Mouse (Mus musculus): ENCODE measurements around the gene Mdp1. TPM values are rescaled to one million over a fixed set of nuclear protein-coding genes. Genes with fewer than 3 reads are reported as not detected.

Mdp1 gene
- polyA plus RNA-seq, 1 experiment from 2014 or later = 84.6 TPM

DNA sequence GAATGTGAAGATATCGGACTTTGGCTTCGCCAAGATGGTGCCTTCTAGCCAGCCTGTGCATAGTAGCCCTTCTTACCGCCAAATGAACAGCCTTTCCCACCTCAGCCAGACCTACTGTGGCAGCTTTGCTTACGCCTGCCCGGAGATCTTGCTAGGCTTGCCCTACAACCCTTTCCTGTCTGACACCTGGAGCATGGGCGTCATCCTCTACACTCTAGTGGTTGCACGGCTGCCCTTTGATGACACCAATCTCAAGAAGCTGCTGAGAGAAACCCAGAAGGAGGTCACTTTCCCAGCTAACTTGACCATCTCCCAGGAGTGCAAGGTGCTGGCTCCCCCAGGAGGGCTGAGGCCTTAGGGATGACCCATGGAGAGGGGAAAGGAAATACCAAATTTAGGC lies 8.8 kb downstream of the Mdp1 start:
- no peak overlapping the region for H3K27ac ChIP-seq (ENCODE audit: low read length)
- no peaks in the 10 kb centered on the region for H3K36me3 ChIP-seq (ENCODE audit: control insufficient read depth, insufficient read depth, low read length)
- ATAC-seq = no peak
- no peak overlapping the region for H3K4me3 ChIP-seq (ENCODE audit: low read depth, low read length)
- H3K4me1 ChIP-seq (ENCODE audit: control insufficient read depth, insufficient read depth, low read length) = no peaks in the 10 kb centered on the region
- no peaks in the 10 kb centered on the region for H3K9me3 ChIP-seq (replicated peaks; ENCODE audit: control insufficient read depth, low read length, poor library complexity, severe bottlenecking)
- 89% methylated on average over 7 of the region's 7 CpGs for WGBS
- H3K4me2 ChIP-seq (ENCODE audit: low read length) = no peak overlapping the region
- no peaks in the 10 kb centered on the region for H3K27me3 ChIP-seq (ENCODE audit: control insufficient read depth, insufficient read depth, low read depth, low read length)
- no peak overlapping the region for H3K9ac ChIP-seq (ENCODE audit: low read depth, low read length)

DNA sequence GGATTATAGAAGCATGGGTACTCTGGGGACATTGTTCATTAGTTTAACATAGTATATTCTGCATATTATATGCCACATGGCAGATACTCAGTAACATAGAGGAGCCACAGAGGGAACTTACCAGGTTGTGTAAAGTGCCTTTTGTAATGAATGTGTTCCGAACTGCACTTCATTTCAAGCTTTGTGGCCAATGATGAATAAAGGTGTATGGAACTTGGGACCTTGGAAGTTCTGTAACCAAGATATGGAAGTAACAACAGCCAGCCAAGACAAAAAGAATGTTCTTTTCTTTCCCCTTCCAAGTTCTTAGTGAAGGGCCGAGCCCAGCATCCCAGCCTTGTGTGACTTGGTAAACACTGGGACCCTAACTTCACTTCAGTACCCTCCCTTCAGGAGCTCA lies 10.4 kb downstream of the Mdp1 start, which contains the start of gene Tssk4:
Gene Tssk4, plus strand, starts transcription at position 301 of the 400 bp plus-strand sequence.
- Histone ChIP-seq H3K9me3 (replicated peaks; ENCODE audit: control insufficient read depth, low read length, poor library complexity, severe bottlenecking) (no peaks in the 10 kb centered on the region), H3K4me1 (ENCODE audit: control insufficient read depth, insufficient read depth, low read length) (peaks cover 1% of the 10 kb centered on the region; the same call in 1 of the 2 replicates), H3K4me3 (ENCODE audit: low read depth, low read length) (no peak within 1 kb of the TSS), H3K27me3 (ENCODE audit: control insufficient read depth, insufficient read depth, low read depth, low read length) (no peaks in the 10 kb centered on the region), H3K36me3 (ENCODE audit: control insufficient read depth, insufficient read depth, low read length) (no peaks in the 10 kb centered on the region), H3K27ac (ENCODE audit: low read length) (no peak within 1 kb of the TSS), H3K9ac (ENCODE audit: low read depth, low read length) (no peak within 1 kb of the TSS), H3K4me2 (ENCODE audit: low read length) (no peak within 1 kb of the TSS)
- WGBS = 96% methylated on average over 2 of the region's 2 CpGs
- no peak for ATAC-seq

GRCm38 (mm10) chr14:55644261-55644888 lies 15.9 kb downstream of the Mdp1 start:
- 33% methylated on average over 17 of the region's 17 CpGs for WGBS
- Histone ChIP-seq H3K4me3 (ENCODE audit: low read depth, low read length) (peak overlapping the region; percentile 68), H3K4me1 (ENCODE audit: control insufficient read depth, insufficient read depth, low read length) (peaks cover 16% of the 10 kb centered on the region), H3K4me2 (ENCODE audit: low read length) (peak overlapping the region; percentile 92), H3K27me3 (ENCODE audit: control insufficient read depth, insufficient read depth, low read depth, low read length) (no peaks in the 10 kb centered on the region), H3K36me3 (ENCODE audit: control insufficient read depth, insufficient read depth, low read length) (peaks cover 8% of the 10 kb centered on the region), H3K9me3 (replicated peaks; ENCODE audit: control insufficient read depth, low read length, poor library complexity, severe bottlenecking) (no peaks in the 10 kb centered on the region), H3K9ac (ENCODE audit: low read depth, low read length) (peak overlapping the region; percentile 92), H3K27ac (ENCODE audit: low read length) (no peak overlapping the region)
- ATAC-seq = no peak

DNA sequence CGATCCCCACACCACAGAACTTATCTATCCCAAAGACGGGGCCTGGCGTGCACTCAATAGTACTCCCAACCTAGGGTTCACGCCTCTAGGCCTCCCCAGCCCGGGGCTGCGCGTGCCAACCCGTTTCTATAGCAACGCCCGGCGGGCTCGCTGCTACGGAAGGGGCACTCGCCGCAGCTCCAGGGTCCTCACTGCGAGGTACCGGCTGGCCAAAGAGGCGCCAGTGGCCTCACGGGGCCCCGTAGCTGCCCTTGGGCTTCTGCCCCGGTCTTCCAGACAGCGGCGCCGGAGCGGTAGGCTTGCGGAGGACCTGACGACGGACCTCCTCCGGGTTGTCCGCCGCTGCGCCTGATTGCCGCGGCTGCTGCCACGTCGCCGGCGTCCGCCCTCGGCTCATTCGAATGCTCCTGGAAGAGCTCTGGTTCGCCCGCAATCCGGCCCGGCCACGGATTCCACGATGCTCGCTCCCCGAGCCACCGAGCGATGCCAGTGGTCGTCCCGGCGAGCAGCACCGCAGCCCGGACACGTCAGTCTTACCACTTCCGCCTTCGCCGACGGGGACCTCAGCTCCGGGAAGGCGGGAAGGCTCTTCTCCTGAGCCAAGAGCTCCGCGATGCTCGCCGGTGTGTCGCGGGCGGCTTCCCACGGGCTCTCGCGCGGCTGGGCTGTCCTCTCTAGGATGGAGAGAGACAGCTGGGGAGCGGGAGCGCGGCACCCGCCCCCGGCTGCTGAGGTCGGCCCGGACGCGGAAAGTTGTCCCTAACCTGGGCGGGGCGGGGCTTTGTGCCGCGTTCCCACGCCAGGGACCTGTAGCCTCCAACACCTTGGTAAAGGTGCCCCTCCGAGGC lies 17.0 kb downstream of the Mdp1 start, which contains the start of gene Tm9sf1:
Gene Tm9sf1, minus strand, starts transcription at position 747 of the 848 bp plus-strand sequence.
- Histone ChIP-seq H3K9ac (ENCODE audit: low read depth, low read length) (peak within 1 kb of the TSS; percentile 92), H3K27me3 (ENCODE audit: control insufficient read depth, insufficient read depth, low read depth, low read length) (no peaks in the 10 kb centered on the region), H3K36me3 (ENCODE audit: control insufficient read depth, insufficient read depth, low read length) (peaks cover 8% of the 10 kb centered on the region), H3K4me3 (ENCODE audit: low read depth, low read length) (peak within 1 kb of the TSS; percentile 68), H3K4me2 (ENCODE audit: low read length) (peak within 1 kb of the TSS; percentile 92), H3K4me1 (ENCODE audit: control insufficient read depth, insufficient read depth, low read length) (peaks cover 16% of the 10 kb centered on the region), H3K9me3 (replicated peaks; ENCODE audit: control insufficient read depth, low read length, poor library complexity, severe bottlenecking) (no peaks in the 10 kb centered on the region), H3K27ac (ENCODE audit: low read length) (peak within 1 kb of the TSS; percentile 96)
- ATAC-seq = peak; percentile 91
- WGBS = under 1% methylated on average over 76 of the region's 89 CpGs

GRCm38 (mm10) chr14:55642679-55643059 lies 17.6 kb downstream of the Mdp1 start:
- ATAC-seq = peak; percentile 58
- Histone ChIP-seq H3K9ac (ENCODE audit: low read depth, low read length) (peak overlapping the region; percentile 92), H3K9me3 (replicated peaks; ENCODE audit: control insufficient read depth, low read length, poor library complexity, severe bottlenecking) (no peaks in the 10 kb centered on the region), H3K4me2 (ENCODE audit: low read length) (peak overlapping the region; percentile 92), H3K4me3 (ENCODE audit: low read depth, low read length) (peak overlapping the region; percentile 68), H3K36me3 (ENCODE audit: control insufficient read depth, insufficient read depth, low read length) (peaks cover 8% of the 10 kb centered on the region), H3K27me3 (ENCODE audit: control insufficient read depth, insufficient read depth, low read depth, low read length) (no peaks in the 10 kb centered on the region), H3K27ac (ENCODE audit: low read length) (peak overlapping the region; percentile 96), H3K4me1 (ENCODE audit: control insufficient read depth, insufficient read depth, low read length) (peaks cover 16% of the 10 kb centered on the region)
- WGBS = 24% methylated on average over 8 of the region's 8 CpGs

- WGBS = 98% methylated on average over 13 of the region's 13 CpGs
- Histone ChIP-seq H3K4me2 (ENCODE audit: low read length) (no peak overlapping the region), H3K4me3 (ENCODE audit: low read depth, low read length) (no peak overlapping the region), H3K9ac (ENCODE audit: low read depth, low read length) (no peak overlapping the region), H3K36me3 (ENCODE audit: control insufficient read depth, insufficient read depth, low read length) (peaks cover 8% of the 10 kb centered on the region), H3K9me3 (replicated peaks; ENCODE audit: control insufficient read depth, low read length, poor library complexity, severe bottlenecking) (no peaks in the 10 kb centered on the region), H3K27me3 (ENCODE audit: control insufficient read depth, insufficient read depth, low read depth, low read length) (no peaks in the 10 kb centered on the region), H3K4me1 (ENCODE audit: control insufficient read depth, insufficient read depth, low read length) (peaks cover 16% of the 10 kb centered on the region), H3K27ac (ENCODE audit: low read length) (no peak overlapping the region)
- ATAC-seq = no peak
Observed at GRCm38 (mm10) chr14:55641291-55641690, 19.0 kb downstream of the Mdp1 start.

DNA sequence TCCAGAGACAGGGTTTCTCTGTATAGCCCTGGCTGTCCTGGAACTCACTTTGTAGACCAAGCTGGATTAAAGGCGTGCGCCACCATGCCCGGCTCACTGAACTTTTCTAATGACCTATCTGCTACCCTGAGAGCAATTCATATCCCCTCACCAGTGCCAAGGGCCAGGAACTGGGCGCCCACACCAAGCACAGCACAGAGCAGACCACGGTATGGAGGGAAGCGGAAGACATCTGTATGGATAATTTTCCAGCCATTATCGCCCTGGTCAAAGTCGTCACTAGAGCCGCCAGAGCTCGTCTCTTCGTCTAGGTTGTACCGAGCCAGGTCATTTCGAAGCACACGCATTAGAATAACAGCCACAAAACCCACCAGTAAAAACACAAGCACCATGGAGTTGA lies 19.5 kb downstream of the Mdp1 start:
- 98% methylated on average over 14 of the region's 14 CpGs for WGBS
- Histone ChIP-seq H3K4me3 (ENCODE audit: low read depth, low read length) (no peak overlapping the region), H3K4me2 (ENCODE audit: low read length) (no peak overlapping the region), H3K9ac (ENCODE audit: low read depth, low read length) (no peak overlapping the region), H3K4me1 (ENCODE audit: control insufficient read depth, insufficient read depth, low read length) (peaks cover 20% of the 10 kb centered on the region), H3K27ac (ENCODE audit: low read length) (no peak overlapping the region), H3K36me3 (ENCODE audit: control insufficient read depth, insufficient read depth, low read length) (peaks cover 8% of the 10 kb centered on the region), H3K9me3 (replicated peaks; ENCODE audit: control insufficient read depth, low read length, poor library complexity, severe bottlenecking) (no peaks in the 10 kb centered on the region), H3K27me3 (ENCODE audit: control insufficient read depth, insufficient read depth, low read depth, low read length) (no peaks in the 10 kb centered on the region)
- ATAC-seq = no peak

DNA sequence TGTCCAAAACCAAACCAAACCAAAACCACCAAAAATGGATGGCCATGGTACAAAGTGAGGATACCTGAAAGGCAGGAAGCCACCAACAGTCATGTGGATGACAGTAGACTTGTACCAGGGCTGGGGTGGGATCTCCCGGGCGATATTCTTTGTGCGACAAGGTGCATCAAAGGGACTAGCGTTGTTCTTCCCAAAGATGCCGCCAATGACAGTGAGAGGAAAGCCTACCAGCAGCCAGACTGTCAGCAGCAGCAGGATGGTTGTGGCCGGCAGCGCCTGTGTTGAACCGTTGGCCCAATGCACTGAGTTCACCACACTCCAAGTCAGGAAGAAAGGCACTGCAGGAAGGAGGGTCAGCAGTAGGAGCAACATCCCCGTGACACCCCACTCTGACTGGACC lies 22.5 kb downstream of the Mdp1 start, which contains the start of gene Gm49378:
Gene Gm49378, minus strand, starts transcription at position 101 of the 400 bp plus-strand sequence.
- Histone ChIP-seq H3K27ac (ENCODE audit: low read length) (no peak within 1 kb of the TSS), H3K4me1 (ENCODE audit: control insufficient read depth, insufficient read depth, low read length) (peaks cover 19% of the 10 kb centered on the region), H3K9me3 (replicated peaks; ENCODE audit: control insufficient read depth, low read length, poor library complexity, severe bottlenecking) (no peaks in the 10 kb centered on the region), H3K27me3 (ENCODE audit: control insufficient read depth, insufficient read depth, low read depth, low read length) (no peaks in the 10 kb centered on the region), H3K36me3 (ENCODE audit: control insufficient read depth, insufficient read depth, low read length) (peaks cover 17% of the 10 kb centered on the region), H3K9ac (ENCODE audit: low read depth, low read length) (no peak within 1 kb of the TSS), H3K4me2 (ENCODE audit: low read length) (no peak within 1 kb of the TSS), H3K4me3 (ENCODE audit: low read depth, low read length) (no peak within 1 kb of the TSS)
- 96% methylated on average over 9 of the region's 9 CpGs for WGBS
- no peak for ATAC-seq

DNA sequence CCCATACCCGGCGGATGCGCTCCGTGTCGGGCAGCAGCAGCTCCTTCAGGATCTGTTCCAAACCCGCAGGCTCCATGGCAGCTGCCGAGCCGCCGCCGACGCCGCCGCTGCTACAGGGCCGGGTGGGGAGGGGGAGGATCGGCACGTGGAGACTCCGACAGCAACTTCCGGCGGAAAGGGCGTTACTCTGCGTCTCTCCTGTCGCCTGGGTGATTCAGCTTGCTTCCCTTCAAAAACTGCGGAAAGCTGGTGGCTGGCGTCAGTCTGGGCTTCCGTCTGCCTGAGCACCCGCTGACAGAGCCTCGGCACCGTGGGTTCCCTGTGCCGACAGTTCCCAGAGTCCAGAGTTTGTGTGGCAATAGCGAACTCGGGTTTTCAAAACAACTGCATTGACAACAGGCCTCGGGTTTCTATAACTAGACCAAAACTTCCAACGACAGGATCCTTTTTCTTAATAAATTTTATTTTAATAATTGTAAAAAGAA lies 24.7 kb downstream of the Mdp1 start, which contains the start of gene Ipo4:
Gene Ipo4, minus strand, starts transcription at position 435 of the 485 bp plus-strand sequence.
- H3K27me3 ChIP-seq (ENCODE audit: control insufficient read depth, insufficient read depth, low read depth, low read length) = no peaks in the 10 kb centered on the region
- H3K4me2 ChIP-seq (ENCODE audit: low read length) = peak within 1 kb of the TSS; percentile 97
- peak within 1 kb of the TSS; percentile 81 for H3K27ac ChIP-seq (ENCODE audit: low read length)
- peak within 1 kb of the TSS; percentile 91 for H3K9ac ChIP-seq (ENCODE audit: low read depth, low read length)
- 2% methylated on average over 31 of the region's 33 CpGs for WGBS
- no peaks in the 10 kb centered on the region for H3K9me3 ChIP-seq (replicated peaks; ENCODE audit: control insufficient read depth, low read length, poor library complexity, severe bottlenecking)
- H3K4me3 ChIP-seq (ENCODE audit: low read depth, low read length) = peak within 1 kb of the TSS; percentile 78
- peaks cover 13% of the 10 kb centered on the region for H3K4me1 ChIP-seq (ENCODE audit: control insufficient read depth, insufficient read depth, low read length)
- ATAC-seq = peak; percentile 94
- H3K36me3 ChIP-seq (ENCODE audit: control insufficient read depth, insufficient read depth, low read length) = peaks cover 25% of the 10 kb centered on the region

All from midbrain, embryonic 16.5 days (tissue).